Mouse (Mus musculus) forebrain, postnatal 0 days (tissue): ENCODE results near the gene Gpc2. TPM values are rescaled to one million over a fixed set of nuclear protein-coding genes. Genes with fewer than 3 reads are reported as not detected.

Experiments used
- ATAC-seq: fragments of 200-750 bp; cut with Nextera tagmentation; 2 replicates; pipeline ENCODE4 v1.8.0; 2017; ENCODE audit warnings: mild to moderate bottlenecking, moderate library complexity
- DNase-seq: peaks from one replicate; pipeline ENCODE4 v3.0.0-alpha.2; 2015
- H3K27ac ChIP-seq: fragments of 300-500 bp; sonication (generic); 2 replicates; pipeline ENCODE4 v1.5.1; 2014; ENCODE audit warnings: low read depth, mild to moderate bottlenecking, antibody characterized with exemption, low read length, moderate library complexity, mixed read lengths
- H3K27me3 ChIP-seq: fragments of 300-500 bp; sonication (generic); 2 replicates; pipeline ENCODE4 v1.6.1; 2014; ENCODE audit warnings: mild to moderate bottlenecking, low read length, mixed read lengths; ENCODE audit not compliant: insufficient read depth
- H3K36me3 ChIP-seq: fragments of 300-500 bp; sonication (generic); 2 replicates; pipeline ENCODE4 v1.6.1; 2014; ENCODE audit warnings: mild to moderate bottlenecking, moderate library complexity; ENCODE audit not compliant: insufficient read depth
- H3K4me1 ChIP-seq: fragments of 300-500 bp; sonication (generic); 2 replicates; pipeline ENCODE4 v1.6.1; 2014; ENCODE audit warnings: antibody characterized with exemption; ENCODE audit not compliant: insufficient read depth
- H3K4me2 ChIP-seq: fragments of 300-500 bp; sonication (generic); 2 replicates; pipeline ENCODE4 v1.6.1; 2014; ENCODE audit warnings: low read depth, mild to moderate bottlenecking, moderate library complexity
- H3K4me3 ChIP-seq: fragments of 300-500 bp; sonication (generic); 2 replicates; pipeline ENCODE4 v1.5.1; 2014; ENCODE audit warnings: low read depth, low read length, mixed read lengths
- H3K9ac ChIP-seq: fragments of 300-500 bp; sonication (generic); 2 replicates; pipeline ENCODE4 v1.6.1; 2014; ENCODE audit warnings: mild to moderate bottlenecking
- H3K9me3 ChIP-seq: fragments of 300-500 bp; sonication (generic); 2 replicates; pipeline ENCODE4 v1.6.1; 2016; ENCODE audit warnings: low read length
- CTCF ChIP-seq: sonication (generic); IDR thresholded peaks from 2 replicates; pipeline ENCODE4 v1.5.1; 2016; ENCODE audit warnings: antibody characterized with exemption, control low read depth, low read depth
- WGBS: fragments of 180-500 bp; shearing (Covaris S2); extraction: QIAGEN DNeasy Blood & Tissue Kit; methylation state at CpG from one replicate; pipeline ENCODE4 v1.1.7; 2014; 5-methylcytosine and 5-hydroxymethylcytosine counted together
- polyA plus RNA-seq: library from polyadenylated mRNA; unstranded; fragments of >200 nt; fragmentation: Nextera tagmentation; extraction: Ambion mirVana; gene quantifications from 2 replicates; pipeline ENCODE4 v1.2.1, GENCODE M21; 2015
- total RNA-seq: library from RNA; depleted of rRNA; stranded (reverse); fragments of >200 nt; gene quantifications from 2 replicates; pipeline ENCODE4 v1.2.3, GENCODE M21; 2014

Gpc2 gene
- total and polyA plus RNA-seq, 2 experiments from 2014 or later = 62.0 to 170 TPM

DNA sequence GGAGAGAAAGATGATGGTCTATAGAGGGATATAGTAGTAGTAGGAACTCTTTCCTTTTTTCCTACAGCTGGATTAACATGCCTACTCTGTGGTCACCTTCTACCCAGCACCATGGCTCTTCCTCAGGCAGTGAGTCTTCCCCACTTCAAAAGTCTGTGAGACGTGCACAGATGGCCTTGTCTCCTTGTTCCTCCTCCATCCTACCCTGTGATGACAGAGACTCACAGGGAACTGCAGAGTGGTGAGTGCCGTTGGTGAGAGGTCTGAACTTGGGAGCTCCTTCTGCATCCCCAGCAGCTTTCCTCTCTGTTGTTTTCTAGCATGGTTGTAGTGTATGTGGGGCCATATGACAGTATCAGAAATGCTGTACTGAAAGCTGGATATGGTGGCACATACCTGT lies 2.0 kb upstream of the Gpc2 start:
- ATAC-seq (no peak), DNase-seq (no peak)
- no peak for TF ChIP-seq CTCF
- 86% methylated on average over 2 of the region's 2 CpGs for WGBS
- peaks cover 5% of the 10 kb centered on the region; the same call in 1 of the 2 replicates for H3K36me3 ChIP-seq
- H3K27ac ChIP-seq = no peak overlapping the region
- no peak overlapping the region for H3K4me2 ChIP-seq
- peaks cover 13% of the 10 kb centered on the region; the same call in 1 of the 2 replicates for H3K4me1 ChIP-seq
- no peaks in the 10 kb centered on the region for H3K9me3 ChIP-seq
- H3K27me3 ChIP-seq = no peaks in the 10 kb centered on the region
- H3K4me3 ChIP-seq = no peak overlapping the region
- H3K9ac ChIP-seq = no peak overlapping the region

DNA sequence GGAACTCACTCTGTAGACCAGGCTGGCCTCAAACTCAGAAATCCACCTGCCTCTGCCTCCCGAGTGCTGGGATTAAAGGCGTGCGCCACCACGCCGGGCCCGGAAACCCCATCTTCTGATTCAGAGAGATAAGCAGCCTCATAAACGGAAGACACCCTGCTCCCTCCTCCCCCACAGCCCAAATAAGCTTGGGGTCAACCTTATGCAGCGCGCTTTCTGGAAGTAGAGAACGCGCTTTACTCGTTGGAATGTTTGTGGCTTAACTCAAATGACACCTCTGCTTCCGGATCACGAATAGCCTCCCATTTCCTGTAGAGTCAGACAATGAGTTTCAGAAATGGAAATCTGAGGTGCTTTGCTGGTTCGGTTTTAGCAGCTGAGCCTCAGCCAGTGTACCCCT lies 1.0 kb upstream of the Gpc2 start:
- Histone ChIP-seq H3K4me2 (peak overlapping the region; percentile 61; the same call in 1 of the 2 replicates), H3K4me3 (no peak overlapping the region), H3K27me3 (no peaks in the 10 kb centered on the region), H3K4me1 (peaks cover 23% of the 10 kb centered on the region; the same call in 1 of the 2 replicates), H3K9ac (no peak overlapping the region), H3K27ac (no peak overlapping the region), H3K9me3 (no peaks in the 10 kb centered on the region), H3K36me3 (peaks cover 10% of the 10 kb centered on the region; the same call in 1 of the 2 replicates)
- TF ChIP-seq CTCF = no peak
- DNase-seq (no peak), ATAC-seq (no peak)
- WGBS = 95% methylated on average over 15 of the region's 15 CpGs

DNA sequence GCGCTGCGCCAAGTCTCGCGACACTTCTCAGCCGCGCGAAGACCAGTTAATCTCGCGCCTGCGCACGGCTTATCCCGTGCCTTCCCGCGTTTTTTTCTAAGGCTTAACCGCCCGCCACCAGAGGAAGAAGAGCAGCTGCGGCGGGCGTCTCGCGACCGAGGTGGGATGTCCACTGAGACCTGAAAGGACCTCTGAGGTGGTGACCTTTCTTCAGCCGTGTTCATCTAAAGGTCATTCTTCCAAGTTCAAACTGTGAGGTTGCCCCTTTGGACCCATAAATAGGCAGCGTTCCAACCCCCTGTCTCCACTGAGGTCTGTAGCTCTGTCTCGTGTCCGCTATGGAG lies 592 bp upstream of the Gpc2 start:
- no peak for TF ChIP-seq CTCF
- Histone ChIP-seq H3K4me1 (peaks cover 27% of the 10 kb centered on the region; the same call in 1 of the 2 replicates), H3K4me3 (peak overlapping the region; percentile 70), H3K4me2 (peak overlapping the region; percentile 61), H3K27ac (no peak overlapping the region), H3K9me3 (no peaks in the 10 kb centered on the region), H3K36me3 (peaks cover 10% of the 10 kb centered on the region; the same call in 1 of the 2 replicates), H3K9ac (no peak overlapping the region), H3K27me3 (no peaks in the 10 kb centered on the region)
- WGBS = 24% methylated on average over 26 of the region's 26 CpGs
- DNase-seq = no peak
- ATAC-seq = no peak

DNA sequence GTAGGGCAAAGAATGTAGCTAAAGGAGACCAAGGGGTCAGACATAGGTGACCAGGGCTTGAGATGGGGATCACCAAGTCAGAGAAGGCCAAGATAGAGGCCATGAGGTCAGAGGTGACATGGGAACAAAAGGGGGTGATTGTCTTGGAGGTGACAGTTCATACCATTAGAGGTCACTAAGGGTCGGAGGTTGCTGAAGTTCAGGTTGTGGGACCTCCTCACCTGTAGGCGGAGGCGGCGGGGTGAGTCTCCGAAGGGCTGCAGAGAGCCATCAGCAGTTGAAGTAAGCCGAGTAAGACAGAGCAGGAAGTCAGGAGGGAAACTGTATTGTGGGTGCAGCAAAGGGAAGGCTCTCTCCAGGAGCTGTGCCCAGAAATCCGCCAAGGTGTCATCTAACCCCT lies 1.8 kb downstream of the Gpc2 start:
- no peaks in the 10 kb centered on the region for H3K9me3 ChIP-seq
- no peak overlapping the region for H3K27ac ChIP-seq
- H3K27me3 ChIP-seq = no peaks in the 10 kb centered on the region
- peak overlapping the region; percentile 70; the same call in 1 of the 2 replicates for H3K4me3 ChIP-seq
- peaks cover 13% of the 10 kb centered on the region; the same call in 1 of the 2 replicates for H3K36me3 ChIP-seq
- peak overlapping the region; percentile 61 for H3K4me2 ChIP-seq
- 88% methylated on average over 7 of the region's 7 CpGs for WGBS
- H3K4me1 ChIP-seq = peaks cover 28% of the 10 kb centered on the region; the same call in 1 of the 2 replicates
- no peak for ATAC-seq
- DNase-seq = no peak
- no peak for TF ChIP-seq CTCF
- no peak overlapping the region for H3K9ac ChIP-seq

DNA sequence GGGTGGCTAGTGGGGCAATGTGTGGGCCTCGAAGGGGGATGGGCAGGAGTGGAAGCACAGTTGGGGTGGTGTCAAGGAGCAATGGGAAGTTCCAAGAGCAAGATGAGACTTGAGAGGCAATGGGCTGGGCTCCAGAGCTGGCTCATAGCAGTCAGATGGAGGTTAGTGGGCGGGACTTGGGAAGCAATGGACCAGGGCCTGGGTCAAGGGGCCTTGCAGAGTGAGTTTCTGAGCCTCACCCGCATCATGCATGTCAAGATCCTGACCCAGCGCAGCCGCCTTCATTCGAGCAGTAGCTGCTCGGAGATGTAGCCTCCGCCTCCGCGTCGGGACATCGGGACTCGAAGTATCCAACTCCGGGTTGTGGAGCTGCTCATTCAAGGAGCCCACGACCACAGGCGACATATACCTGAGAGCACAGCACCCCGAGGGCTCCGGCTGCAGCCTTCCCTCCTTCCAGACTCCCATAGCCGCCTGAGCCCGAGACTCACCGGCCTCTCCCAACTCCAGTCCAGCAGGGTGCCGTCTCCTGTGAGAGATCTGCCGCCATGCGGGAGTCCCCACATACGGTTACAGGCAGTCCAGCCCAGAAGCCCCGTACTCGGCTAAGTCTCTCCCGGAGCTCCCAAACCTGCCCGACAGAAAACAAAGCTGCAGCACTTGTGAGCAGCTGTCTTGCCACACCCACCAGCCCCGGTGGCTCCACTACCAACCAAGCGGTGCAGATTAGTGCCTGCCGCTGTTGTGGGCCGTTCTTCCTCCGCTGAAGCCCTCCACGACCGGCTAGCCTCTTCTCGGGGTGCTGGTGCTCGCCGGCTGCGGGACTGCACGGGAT lies 4.4 kb downstream of the Gpc2 start:
- ATAC-seq (no peak), DNase-seq (peak; percentile 40)
- Histone ChIP-seq H3K4me3 (peak overlapping the region; percentile 25), H3K27ac (no peak overlapping the region), H3K4me1 (peaks cover 28% of the 10 kb centered on the region; the same call in 1 of the 2 replicates), H3K36me3 (peaks cover 13% of the 10 kb centered on the region; the same call in 1 of the 2 replicates), H3K4me2 (peak overlapping the region; percentile 57), H3K27me3 (no peaks in the 10 kb centered on the region), H3K9me3 (no peaks in the 10 kb centered on the region), H3K9ac (peak overlapping the region; percentile 46)
- WGBS = 15% methylated on average over 41 of the region's 41 CpGs
- TF ChIP-seq CTCF = no peak

DNA sequence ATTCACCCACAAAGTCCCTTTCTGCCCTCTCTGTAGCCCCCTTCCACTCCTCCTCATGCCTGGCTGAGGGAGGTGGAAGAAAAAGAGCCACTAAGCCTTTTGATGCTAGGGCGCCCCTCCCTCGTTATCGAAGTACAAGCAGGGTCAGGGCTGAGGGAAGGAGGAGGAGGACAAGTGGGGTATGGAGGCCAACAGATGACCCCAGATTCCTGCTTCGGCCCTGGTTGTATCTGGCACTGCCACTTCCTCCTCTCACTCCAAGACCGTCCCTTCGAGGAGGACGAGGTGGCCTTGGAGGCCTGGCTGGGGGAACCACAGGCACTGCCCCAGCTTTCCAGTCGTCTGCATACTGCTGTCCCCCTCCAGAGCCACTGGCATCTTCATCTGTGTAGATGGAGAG lies 5.6 kb downstream of the Gpc2 start:
- ATAC-seq = no peak
- WGBS = 60% methylated on average over 8 of the region's 8 CpGs
- H3K4me3 ChIP-seq = no peak overlapping the region
- DNase-seq = no peak
- H3K27ac ChIP-seq = no peak overlapping the region
- TF ChIP-seq CTCF = no peak
- no peaks in the 10 kb centered on the region for H3K27me3 ChIP-seq
- H3K4me2 ChIP-seq = no peak overlapping the region
- H3K9me3 ChIP-seq = no peaks in the 10 kb centered on the region
- no peak overlapping the region for H3K9ac ChIP-seq
- H3K4me1 ChIP-seq = peaks cover 28% of the 10 kb centered on the region; the same call in 1 of the 2 replicates
- peaks cover 13% of the 10 kb centered on the region; the same call in 1 of the 2 replicates for H3K36me3 ChIP-seq

DNA sequence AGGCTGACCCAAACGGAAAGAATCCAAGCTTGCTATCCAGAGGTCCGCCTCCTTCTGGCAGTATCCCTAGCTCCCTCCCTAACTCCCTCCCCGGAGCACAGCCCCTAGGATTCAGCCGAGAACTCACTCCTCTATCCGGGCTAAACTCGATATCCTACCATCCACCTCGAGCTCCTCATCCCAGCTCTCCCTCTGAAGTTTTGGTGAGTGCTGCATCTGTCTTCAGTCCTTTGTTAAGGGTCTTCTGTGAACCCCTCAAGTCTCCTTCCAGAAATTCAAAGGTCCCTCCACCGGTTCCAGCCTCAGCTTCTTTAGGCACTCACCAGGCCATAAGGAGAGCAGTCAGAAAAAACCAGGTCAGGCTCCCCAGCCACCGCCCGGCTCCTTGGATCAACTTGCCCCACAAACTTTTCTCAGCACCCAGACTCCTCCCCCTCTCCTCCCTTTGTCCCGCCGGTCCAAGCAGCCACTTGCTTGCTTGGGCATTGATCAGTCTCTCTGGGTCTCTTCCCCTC lies 7.3 kb downstream of the Gpc2 start, which contains the start of gene Gal3st4:
TSS of gene Gal3st4 (minus strand) at position 432 of the 515 bp plus-strand sequence.
- Histone ChIP-seq H3K4me3 (no peak within 1 kb of the TSS), H3K9ac (peak within 1 kb of the TSS; percentile 10; the same call in 1 of the 2 replicates), H3K27me3 (no peaks in the 10 kb centered on the region), H3K4me1 (peaks cover 19% of the 10 kb centered on the region; the same call in 1 of the 2 replicates), H3K9me3 (no peaks in the 10 kb centered on the region), H3K36me3 (peaks cover 13% of the 10 kb centered on the region; the same call in 1 of the 2 replicates), H3K4me2 (0 out of 2 replicates have a peak within 1 kb of the TSS, but pooled peaks have one; percentile 15), H3K27ac (no peak within 1 kb of the TSS)
- WGBS = under 1% methylated on average over 12 of the region's 12 CpGs
- DNase-seq (peak; percentile 17), ATAC-seq (peak; percentile 24; the same call in 1 of the 2 replicates)
- no peak for TF ChIP-seq CTCF
